Mouse (Mus musculus) duodenum, adult 2 months (tissue): ENCODE results near the gene 9330182O14Rik. TPM values are rescaled to one million over a fixed set of nuclear protein-coding genes. Genes with fewer than 3 reads are reported as not detected.

Experiments
- polyA plus RNA-seq: library from polyadenylated mRNA; depleted of rRNA; stranded (reverse); fragments of >200 nt; gene quantifications from 2 replicates; pipeline ENCODE4 v1.2.3, GENCODE M21; 2012; ENCODE audit warnings: low replicate concordance; rRNA removed

Gene 9330182O14Rik
- polyA plus RNA-seq: not detected in 2 replicates

DNA sequence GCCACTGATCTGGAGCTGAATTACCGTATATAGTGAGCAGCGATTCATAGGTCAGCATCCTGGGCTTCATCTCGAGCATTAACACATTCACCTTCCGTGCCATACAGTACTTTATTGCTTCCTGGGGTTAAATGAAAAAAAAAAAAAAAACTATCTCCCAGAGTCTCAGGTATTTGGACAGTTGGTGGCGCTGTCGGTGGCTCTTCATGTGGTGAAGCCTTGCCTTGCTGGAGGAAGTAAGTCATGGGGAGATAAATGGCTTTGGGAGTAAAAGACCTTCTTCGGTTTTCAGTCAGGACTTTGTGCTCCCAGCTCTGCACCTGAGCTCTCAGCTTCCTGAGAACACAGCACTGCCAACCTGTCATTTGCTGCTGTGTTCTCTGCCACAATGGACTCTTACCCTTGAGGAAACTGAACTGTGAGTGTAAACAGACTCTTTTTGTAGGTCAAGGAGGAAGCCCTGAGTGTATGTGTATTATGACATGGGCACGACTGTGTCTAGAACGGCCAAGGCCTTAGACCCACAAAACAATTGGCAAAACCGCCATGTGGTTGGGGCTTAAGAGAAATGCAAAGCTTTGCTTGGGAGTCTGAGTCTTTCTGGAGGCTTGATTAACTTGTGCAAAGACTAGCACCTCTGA is at the start of gene 9330182O14Rik:
Gene 9330182O14Rik, plus strand, starts transcription at position 214 of the 641 bp plus-strand sequence.

